Mouse (Mus musculus) lung, adult 2 months (tissue): ENCODE data around the gene Kat7.

ENCODE experiments used
- CTCF ChIP-seq: fragments of 200-500 bp; IDR thresholded peaks from 2 replicates; pipeline ENCODE4 v1.5.1; 2011; ENCODE audit warnings: mild to moderate bottlenecking, low read length, control low read depth; ENCODE audit not compliant: insufficient read depth
- POLR2A ChIP-seq: fragments of 200-500 bp; IDR thresholded peaks from 2 replicates; pipeline ENCODE4 v1.6.1; 2011; ENCODE audit warnings: low read depth, mild to moderate bottlenecking, control low read depth, low read length, borderline replicate concordance; ENCODE audit errors: extremely low read depth

- TF ChIP-seq POLR2A (no peak), CTCF (no peak)
These were observed 10.2 kb downstream of the Kat7 start for GRCm38 (mm10) chr11:95299886-95300285.
